Mouse (Mus musculus) cerebellum, postnatal 14 days (tissue): ENCODE measurements at regions not wholly inside any gene's neighbourhood (a gene's known extent, or its start where the extent isn't known, plus 50 kb on each side); places are given as distances from the start of the nearest gene placed in this dataset.
A peak's percentile ranks its signal among the peaks of the same experiment; 100 is the strongest.

Experiments
- DNase-seq, 2 experiments: peaks; one replicate each; pipeline ENCODE4 v3.0.0; 2021; ENCODE audit warnings: mixed read lengths in 2 of 2

- no peak for DNase-seq
Measured at GRCm38 (mm10) chr12:69101965-69102364, 57.0 kb downstream of the Rps29 start.

- no peak for DNase-seq
Measured at GRCm38 (mm10) chr12:69094856-69095255, 64.1 kb downstream of the Rps29 start.

- DNase-seq = peak in 1 of 2 experiments; percentile 5
Measured at GRCm38 (mm10) chr12:69093073-69093797, 65.8 kb downstream of the Rps29 start.

GRCm38 (mm10) chr12:69087928-69088609 is 70.9 kb downstream of the Rps29 start:
- DNase-seq = peak; percentile 71 to 78

GRCm38 (mm10) chr12:69085522-69086179 is 73.3 kb downstream of the Rps29 start:
- no peak for DNase-seq

GRCm38 (mm10) chr12:69084656-69085055 is 74.3 kb downstream of the Rps29 start:
- DNase-seq = no peak

- DNase-seq = no peak
Measured at GRCm38 (mm10) chr12:69082051-69082450, 76.9 kb downstream of the Rps29 start.

- DNase-seq = no peak
Measured at GRCm38 (mm10) chr12:69039553-69039952, 119.4 kb downstream of the Rps29 start.

GRCm38 (mm10) chr12:69023594-69023993 is 135.4 kb downstream of the Rps29 start:
- peak in 1 of 2 experiments; percentile 3 for DNase-seq

- no peak for DNase-seq
Measured at GRCm38 (mm10) chr12:69016705-69017306, 142.2 kb downstream of the Rps29 start.

GRCm38 (mm10) chr12:69005141-69005540 is 153.8 kb downstream of the Rps29 start:
- no peak for DNase-seq

GRCm38 (mm10) chr12:69002106-69002505 is 156.9 kb downstream of the Rps29 start:
- DNase-seq = no peak

- no peak for DNase-seq
Measured at GRCm38 (mm10) chr12:68997259-68997658, 161.7 kb downstream of the Rps29 start.

- DNase-seq = peak in 1 of 2 experiments; percentile 3
Measured at GRCm38 (mm10) chr12:68996740-68997139, 162.2 kb downstream of the Rps29 start.

- DNase-seq = no peak
Measured at GRCm38 (mm10) chr12:68980640-68981039, 178.3 kb downstream of the Rps29 start.

- DNase-seq = no peak
Measured at GRCm38 (mm10) chr12:68980173-68980572, 178.8 kb downstream of the Rps29 start.

GRCm38 (mm10) chr12:68979232-68979631 is 179.8 kb downstream of the Rps29 start:
- DNase-seq = no peak

GRCm38 (mm10) chr12:68977276-68977675 is 181.7 kb downstream of the Rps29 start:
- DNase-seq = no peak

GRCm38 (mm10) chr12:68947240-68947639 is 211.7 kb downstream of the Rps29 start:
- DNase-seq = no peak

GRCm38 (mm10) chr12:68910590-68910989 is 248.4 kb downstream of the Rps29 start:
- no peak for DNase-seq

- DNase-seq = no peak
Measured at GRCm38 (mm10) chr12:68904770-68905169, 254.2 kb downstream of the Rps29 start.

GRCm38 (mm10) chr12:68889141-68889540 is 269.8 kb downstream of the Rps29 start:
- DNase-seq = no peak

- DNase-seq = no peak
Measured at GRCm38 (mm10) chr12:68882503-68882902, 276.5 kb downstream of the Rps29 start.
